Mouse (Mus musculus) olfactory bulb, adult 2 months (tissue): ENCODE measurements around the gene Zfp985.

ENCODE experiments used
- CTCF ChIP-seq: fragments of 200-500 bp; IDR thresholded peaks from 2 replicates; pipeline ENCODE4 v1.5.1; 2012; ENCODE audit warnings: low read depth, mild to moderate bottlenecking, low read length, moderate library complexity; ENCODE audit not compliant: insufficient read depth
- POLR2A ChIP-seq: fragments of 200-500 bp; IDR thresholded peaks from 2 replicates; pipeline ENCODE4 v1.6.1; 2012; ENCODE audit warnings: mild to moderate bottlenecking, low read depth, low read length, moderate library complexity; ENCODE audit not compliant: insufficient read depth

- no peak for TF ChIP-seq CTCF
- no peak for TF ChIP-seq POLR2A
Measured at GRCm38 (mm10) chr4:147601881-147602280, 48.8 kb downstream of the Zfp985 start.
